Comparison of ENCODE assay signal across 9 mouse cellular contexts in genomic region chr12:83133827-83134226, GRCm38 (mm10).
DNase-seq lines count a peak whose midpoint lies in the region; ATAC-seq and TF ChIP-seq lines count a peak whose summit lies in the region.
"Had no signal": no experiment of that assay in that cellular context is flagged by ENCODE, and none has a peak within 500 bp of the region (broad histone marks: within the 10 kb centered on the region; RNA-seq: fewer than 3 reads in every experiment).

No protein-coding gene starts in this region.

- no peak for TF ChIP-seq EP300 in lung, postnatal 0 days (IDR thresholded peaks at IDR 0.05)

- H3K9me3 ChIP-seq in heart, embryonic 15.5 days (replicated peaks), result no peaks in the 10 kb centered on the region
- no peaks in the 10 kb centered on the region for H3K9me3 ChIP-seq in lung, postnatal 0 days (ENCODE audit: low read length)

- DNase-seq in adrenal gland, adult 8-10 months, result peak; percentile 26
- no peak for DNase-seq in adrenal gland, postnatal 4 days (ENCODE audit: low spot score in 2 of 2)
- peak; percentile 7 to 23 for DNase-seq in lung, adult 18-20 months
- no peak for DNase-seq in lung, adult 2 months
- peak; percentile 68 for DNase-seq in lung, postnatal 0 days (ENCODE audit: low spot score)
- no peak for DNase-seq in thymus, postnatal 10 days (ENCODE audit: low spot score in 2 of 2)
- DNase-seq in spleen, adult 12 weeks (ENCODE audit: low spot score), result no peak

- no peak overlapping the region; the same call in 1 of the 2 replicates for H3K9ac ChIP-seq in heart, embryonic 15.5 days
- H3K9ac ChIP-seq in lung, postnatal 0 days (replicated peaks; ENCODE audit: low read depth), result no peak overlapping the region
- H3K9ac ChIP-seq: liver, embryonic 14.5 days had no signal

- no peaks in the 10 kb centered on the region for H3K36me3 ChIP-seq in heart, embryonic 15.5 days
- no peaks in the 10 kb centered on the region for H3K36me3 ChIP-seq in lung, postnatal 0 days (ENCODE audit: insufficient read depth, low read length)

- no peak overlapping the region for H3K4me3 ChIP-seq in lung, adult 2 months (replicated peaks; ENCODE audit: extremely low read depth, low read depth, low read length)
- H3K4me3 ChIP-seq in heart, embryonic 15.5 days, result no peak overlapping the region
- H3K4me3 ChIP-seq in lung, postnatal 0 days (ENCODE audit: low read depth, low read length), result no peak overlapping the region

- peak overlapping the region; percentile 69 for H3K27ac ChIP-seq in heart, embryonic 15.5 days
- no peak overlapping the region; the same call in 1 of the 2 replicates for H3K27ac ChIP-seq in lung, postnatal 0 days (ENCODE audit: low read length)
- H3K27ac ChIP-seq: liver, embryonic 14.5 days had no signal

- peak overlapping the region; percentile 9; the same call in 1 of the 2 replicates for H3K4me2 ChIP-seq in heart, embryonic 15.5 days
- no peak overlapping the region for H3K4me2 ChIP-seq in lung, postnatal 0 days (replicated peaks; ENCODE audit: low read depth, low read length)

- peak; percentile 67; the same call in 1 of the 2 replicates for ATAC-seq in heart, embryonic 15.5 days (replicated peaks; ENCODE audit: insufficient number of reproducible peaks, insufficient read depth, low FRiP score, low read depth)
- no peak for ATAC-seq in lung, postnatal 0 days

- no peaks in the 10 kb centered on the region for H3K27me3 ChIP-seq in heart, embryonic 15.5 days
- no peaks in the 10 kb centered on the region for H3K27me3 ChIP-seq in lung, postnatal 0 days (replicated peaks; ENCODE audit: insufficient read depth, low read length)

- no peak for TF ChIP-seq POLR2A in lung, adult 2 months (IDR thresholded peaks at IDR 0.05; ENCODE audit: borderline replicate concordance, extremely low read depth, low read depth, low read length)

- no peak for TF ChIP-seq CTCF in lung, adult 2 months (IDR thresholded peaks at IDR 0.05; ENCODE audit: insufficient read depth, low read length)
- TF ChIP-seq CTCF in lung, postnatal 0 days (IDR thresholded peaks at IDR 0.05), result no peak

- peaks cover 4% of the 10 kb centered on the region; the same call in 1 of the 2 replicates for H3K4me1 ChIP-seq in lung, adult 2 months (ENCODE audit: control insufficient read depth, insufficient read depth, low read length)
- peaks cover 26% of the 10 kb centered on the region for H3K4me1 ChIP-seq in heart, embryonic 15.5 days (replicated peaks)
- H3K4me1 ChIP-seq in lung, postnatal 0 days (ENCODE audit: insufficient read depth, low read depth, low read length), result peaks cover 3% of the 10 kb centered on the region; the same call in 1 of the 2 replicates

- WGBS in lung, adult 2 months, result 33% methylated on average over 6 of the region's 6 CpGs
- WGBS in heart, embryonic 15.5 days, result 28% methylated on average over 6 of the region's 6 CpGs
- WGBS in lung, postnatal 0 days, result 25% methylated on average over 6 of the region's 6 CpGs

Comparison
In these comparisons a context has a peak if more than half of its experiments do, and no peak if none do; other contexts are left out.
1. DNase-seq: peak in adrenal gland, adult 8-10 months (single experiment), lung, adult 18-20 months (2 of 2) and lung, postnatal 0 days (single experiment); none in adrenal gland, postnatal 4 days (0 of 2), lung, adult 2 months (single experiment), thymus, postnatal 10 days (0 of 2) and spleen, adult 12 weeks (single experiment).